Mouse (Mus musculus) G1E (cell line): ENCODE measurements around the gene Pkn3. TPM values are rescaled to one million over a fixed set of nuclear protein-coding genes. Genes with fewer than 3 reads are reported as not detected.

Experiments
- ATAC-seq: 2 replicates; pipeline ENCODE4 v1.8.0; 2016; ENCODE audit warnings: mild to moderate bottlenecking; ENCODE audit not compliant: insufficient number of reproducible peaks, poor library complexity, low FRiP score, severe bottlenecking; ENCODE audit errors: extremely low read depth
- DNase-seq: peaks from one replicate; pipeline ENCODE4 v3.0.0; 2012; ENCODE audit warnings: low spot score
- H3K27me3 ChIP-seq: 2 replicates; pipeline ENCODE4 v1.6.1; 2012; ENCODE audit warnings: mild to moderate bottlenecking, low read length, inconsistent platforms; ENCODE audit not compliant: insufficient read depth
- H3K36me3 ChIP-seq: replicated peaks from 2 replicates; pipeline ENCODE3; 2012; ENCODE audit warnings: mild to moderate bottlenecking, inconsistent platforms
- H3K4me1 ChIP-seq: 2 replicates; pipeline ENCODE4 v1.6.1; 2012; ENCODE audit warnings: low read depth, low read length, inconsistent platforms, mixed read lengths; ENCODE audit not compliant: insufficient read depth
- H3K4me3 ChIP-seq: 2 replicates; pipeline ENCODE4 v1.5.1; 2012; ENCODE audit warnings: low read depth, mild to moderate bottlenecking, inconsistent platforms, low read length, moderate library complexity, mixed read lengths
- H3K9me3 ChIP-seq: replicated peaks from 2 replicates; pipeline ENCODE4 v1.6.1; 2012; ENCODE audit warnings: inconsistent platforms
- CTCF ChIP-seq: IDR thresholded peaks from 2 replicates; pipeline ENCODE4 v1.5.1; 2012; ENCODE audit warnings: low read depth, low read length, inconsistent platforms, mixed read lengths
- GATA1 ChIP-seq: IDR thresholded peaks from 2 replicates; pipeline ENCODE4 v1.6.1; 2012; ENCODE audit warnings: borderline replicate concordance, low read length, inconsistent platforms, mixed read lengths
- GATA2 ChIP-seq: IDR thresholded peaks from 2 replicates; pipeline ENCODE4 v1.6.1; 2012; ENCODE audit warnings: low read depth, low read length, inconsistent platforms, borderline replicate concordance
- POLR2AphosphoS5 ChIP-seq: IDR thresholded peaks from 2 replicates; pipeline ENCODE4 v1.6.1; 2012; ENCODE audit warnings: low read depth, low read length, inconsistent platforms; ENCODE audit not compliant: insufficient replicate concordance
- TAL1 ChIP-seq: conservative IDR thresholded peaks from 2 replicates; pipeline ENCODE4 v1.6.1; 2012; ENCODE audit warnings: low read depth, low read length, inconsistent platforms, mixed read lengths
- polyA plus RNA-seq: library from polyadenylated mRNA; stranded (reverse); fragments of >175 nt; gene quantifications from 2 replicates; pipeline ENCODE4 v1.2.3, GENCODE M21; 2012
- total RNA-seq, 2 experiments: library from RNA; stranded (forward) in 1 of 2; stranded (reverse) in 1 of 2; fragments of 200-1000 nt in 1 of 2; fragments of >200 nt in 1 of 2; fragmentation: Nextera tagmentation in 1 of 2; gene quantifications; 2 replicates each; pipeline ENCODE4 v1.2.3; 2014 to 2017

The Pkn3 gene
- total and polyA plus RNA-seq, 3 experiments, result 2.4 to 14.5 (median 4.5) TPM

DNA sequence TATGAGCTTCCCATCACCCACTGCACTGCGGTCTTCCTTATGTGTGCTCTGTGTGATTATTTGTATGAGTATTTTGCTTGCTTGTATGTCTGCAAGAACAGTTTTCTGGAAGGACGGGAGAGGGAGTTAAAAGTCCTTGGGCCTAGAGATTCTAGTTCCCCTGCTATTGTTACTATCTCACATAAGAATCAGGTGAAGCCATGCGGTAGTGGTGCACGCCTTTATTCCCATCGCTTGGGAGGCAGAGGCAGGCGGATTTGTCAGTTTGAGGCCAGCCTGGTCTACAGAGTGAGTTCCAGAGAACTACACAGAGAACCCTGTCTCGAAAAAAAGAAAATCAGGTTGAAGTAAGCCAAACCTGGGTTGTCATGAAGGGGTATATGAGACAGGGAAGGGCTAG lies 4.6 kb upstream of the Pkn3 start:
- TF ChIP-seq GATA1 (no peak), TAL1 (no peak), POLR2AphosphoS5 (no peak), CTCF (no peak), GATA2 (no peak)
- ATAC-seq (no peak), DNase-seq (no peak)
- Histone ChIP-seq H3K4me3 (no peak overlapping the region), H3K9me3 (no peaks in the 10 kb centered on the region), H3K27me3 (no peaks in the 10 kb centered on the region), H3K36me3 (peaks cover 58% of the 10 kb centered on the region), H3K4me1 (peaks cover 52% of the 10 kb centered on the region)

DNA sequence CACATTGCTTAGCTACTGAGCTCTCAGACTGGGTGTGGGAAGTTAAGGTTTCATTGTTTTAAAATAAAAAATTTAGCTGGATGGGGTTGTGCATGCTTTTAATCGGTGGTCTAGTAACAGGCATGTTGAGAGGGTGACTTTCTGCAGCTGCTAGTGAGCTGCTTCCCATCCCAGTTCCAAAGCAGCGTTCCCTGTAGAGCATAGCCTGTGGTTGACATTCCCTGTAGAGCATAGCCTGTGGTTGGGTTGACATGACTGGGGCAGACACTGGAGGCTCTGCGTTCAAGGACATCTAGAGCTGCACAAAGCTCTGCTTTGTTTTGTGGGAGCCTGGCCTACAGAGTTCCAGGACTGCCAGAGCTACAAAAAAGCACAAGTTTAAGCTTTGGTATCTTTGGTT lies 4.2 kb upstream of the Pkn3 start:
- H3K4me1 ChIP-seq, result peaks cover 53% of the 10 kb centered on the region
- DNase-seq, result no peak
- H3K36me3 ChIP-seq, result peaks cover 54% of the 10 kb centered on the region
- no peak for ATAC-seq
- TF ChIP-seq CTCF (no peak), TAL1 (no peak), GATA2 (no peak), POLR2AphosphoS5 (0 out of 2 replicates have a peak, but pooled peaks have one; percentile 55)
- no peaks in the 10 kb centered on the region for H3K27me3 ChIP-seq
- H3K4me3 ChIP-seq, result no peak overlapping the region
- no peaks in the 10 kb centered on the region for H3K9me3 ChIP-seq

DNA sequence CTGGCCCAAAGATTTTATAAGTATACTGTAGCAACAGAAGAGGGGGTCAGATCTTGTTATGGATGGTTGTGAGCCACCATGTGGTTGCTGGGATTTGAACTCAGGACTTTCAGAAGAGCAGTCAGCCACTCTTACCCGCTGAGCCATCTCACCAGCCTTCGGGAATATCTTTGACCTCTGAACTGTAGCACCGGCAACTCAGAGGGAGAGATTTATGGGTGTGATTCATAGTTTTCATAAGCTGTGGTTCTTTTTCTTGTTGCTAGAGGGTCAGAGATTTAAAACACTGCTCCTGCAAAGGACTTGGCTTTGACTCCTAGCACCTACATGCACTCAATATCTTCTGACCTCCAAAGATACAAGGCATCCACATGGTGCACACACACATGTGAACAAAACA lies 1.9 kb upstream of the Pkn3 start:
- ATAC-seq, result no peak
- peaks cover 41% of the 10 kb centered on the region for H3K4me1 ChIP-seq
- peaks cover 43% of the 10 kb centered on the region for H3K36me3 ChIP-seq
- no peak for DNase-seq
- H3K4me3 ChIP-seq, result no peak overlapping the region
- H3K9me3 ChIP-seq, result no peaks in the 10 kb centered on the region
- peaks cover 4% of the 10 kb centered on the region; the same call in 1 of the 2 replicates for H3K27me3 ChIP-seq
- TF ChIP-seq GATA2 (no peak), POLR2AphosphoS5 (no peak)

DNA sequence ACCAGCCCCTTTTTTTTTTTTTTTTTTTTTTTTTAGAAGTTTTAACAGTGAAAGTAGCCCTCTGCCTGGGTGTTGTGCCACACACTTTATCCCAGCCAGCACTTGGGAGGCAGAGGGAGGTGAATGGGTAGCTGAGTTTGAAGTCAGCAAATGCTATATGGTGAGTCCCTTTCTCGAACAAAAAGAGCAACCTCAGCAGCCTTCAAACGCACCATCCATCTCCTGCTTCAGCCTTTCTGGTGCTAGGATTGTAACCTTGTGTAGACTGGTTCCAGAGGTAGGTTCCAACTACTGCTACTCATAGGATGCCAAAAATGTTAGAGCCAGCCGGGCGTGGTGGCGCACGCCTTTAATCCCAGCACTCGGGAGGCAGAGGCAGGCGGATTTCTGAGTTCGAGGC lies 1.0 kb upstream of the Pkn3 start:
- Histone ChIP-seq H3K36me3 (peaks cover 43% of the 10 kb centered on the region), H3K4me3 (no peak overlapping the region), H3K9me3 (no peaks in the 10 kb centered on the region), H3K27me3 (peaks cover 4% of the 10 kb centered on the region; the same call in 1 of the 2 replicates), H3K4me1 (peaks cover 40% of the 10 kb centered on the region)
- ATAC-seq (no peak), DNase-seq (no peak)
- no peak for TF ChIP-seq GATA1
- no peak for TF ChIP-seq POLR2AphosphoS5
- TF ChIP-seq CTCF, result no peak
- no peak for TF ChIP-seq TAL1
- no peak for TF ChIP-seq GATA2

DNA sequence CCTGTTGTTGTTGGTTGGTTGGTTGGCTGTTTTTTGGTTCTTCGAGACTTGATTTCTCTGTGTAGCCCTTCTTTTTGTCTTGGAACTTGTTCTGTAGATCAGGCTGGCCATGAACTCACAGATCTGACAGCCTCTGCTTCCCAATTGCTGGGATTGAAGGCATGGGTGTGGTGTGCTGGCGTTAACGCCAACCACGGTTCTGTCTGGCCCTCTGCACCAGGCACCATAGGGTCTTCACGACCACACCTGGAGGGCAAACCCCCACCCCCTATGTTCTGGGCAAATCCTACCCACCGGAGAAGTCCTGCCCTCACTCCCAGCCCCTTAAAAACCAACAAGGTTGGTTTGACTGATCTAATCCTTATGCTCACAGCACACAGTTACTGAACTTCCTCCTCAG lies 525 bp upstream of the Pkn3 start:
- ATAC-seq, result no peak
- no peak for TF ChIP-seq POLR2AphosphoS5
- TF ChIP-seq GATA2, result no peak
- no peak for TF ChIP-seq TAL1
- no peak for TF ChIP-seq CTCF
- TF ChIP-seq GATA1, result no peak
- DNase-seq, result no peak

DNA sequence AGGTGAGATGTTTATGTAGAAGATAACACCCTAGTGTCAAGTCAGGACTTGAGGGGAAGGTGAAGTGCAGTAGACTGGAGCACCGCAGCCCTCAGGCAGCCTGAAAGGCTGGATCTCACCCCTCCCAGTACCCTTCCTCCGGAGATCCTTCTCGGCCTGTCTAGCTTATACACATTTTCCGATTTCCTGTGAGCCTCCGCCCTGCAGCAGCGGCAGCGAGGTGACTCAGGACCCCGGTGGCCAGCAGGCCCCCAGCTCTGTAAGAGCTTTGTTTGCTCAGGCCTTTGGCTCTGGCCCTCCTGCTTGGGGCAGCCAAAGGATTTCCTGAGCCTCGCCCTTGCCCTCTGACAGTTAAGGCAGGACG lies 847 bp downstream of the Pkn3 start:
- Histone ChIP-seq H3K4me3 (peak overlapping the region; percentile 80; the same call in 1 of the 2 replicates), H3K27me3 (peaks cover 14% of the 10 kb centered on the region), H3K36me3 (peaks cover 34% of the 10 kb centered on the region), H3K9me3 (no peaks in the 10 kb centered on the region), H3K4me1 (peaks cover 30% of the 10 kb centered on the region)
- TF ChIP-seq TAL1, result no peak
- no peak for TF ChIP-seq POLR2AphosphoS5
- TF ChIP-seq GATA1, result no peak
- no peak for TF ChIP-seq GATA2
- no peak for TF ChIP-seq CTCF
- no peak for DNase-seq
- no peak for ATAC-seq

More for the DNA sequence above, 525 bp upstream of the Pkn3 start:
- Histone ChIP-seq H3K4me1 (peaks cover 40% of the 10 kb centered on the region), H3K27me3 (peaks cover 4% of the 10 kb centered on the region; the same call in 1 of the 2 replicates), H3K9me3 (no peaks in the 10 kb centered on the region), H3K36me3 (peaks cover 42% of the 10 kb centered on the region), H3K4me3 (no peak overlapping the region; the same call in 1 of the 2 replicates)
